Mouse (Mus musculus): ENCODE results near the gene Bank1. TPM values are rescaled to one million over a fixed set of nuclear protein-coding genes. Genes with fewer than 3 reads are reported as not detected.
A peak's percentile ranks its signal among the peaks of the same experiment; 100 is the strongest.

The Bank1 gene
- total and polyA plus RNA-seq, 3 experiments: not detected

GRCm38 (mm10) chr3:136086948-136087660 is 238.8 kb downstream of the Bank1 start:
- H3K4me3 ChIP-seq (ENCODE audit: control insufficient read depth in 1 of 2, insufficient read depth in 1 of 2, low read depth in 2 of 2, low read length in 2 of 2): peak overlapping the region; percentile 22 to 33
- no peaks in the 10 kb centered on the region for H3K9me3 ChIP-seq (replicated peaks; ENCODE audit: insufficient read depth, low read length)
- peak; percentile 53 for DNase-seq (ENCODE audit: low read depth, low spot score)

GRCm38 (mm10) chr3:136086431-136086830 is 239.4 kb downstream of the Bank1 start:
- peak overlapping the region; percentile 68 for H3K27ac ChIP-seq (ENCODE audit: control insufficient read depth, low read depth, low read length)
- peaks cover 0 to 16% of the 10 kb centered on the region in 2 experiments; a peak in 2 of 4 replicates for H3K36me3 ChIP-seq (ENCODE audit: control insufficient read depth in 1 of 2, insufficient read depth in 2 of 2, low read length in 2 of 2)
- H3K4me3 ChIP-seq (ENCODE audit: control insufficient read depth in 1 of 2, insufficient read depth in 1 of 2, low read depth in 2 of 2, low read length in 2 of 2): peak overlapping the region; percentile 22 to 33
- H3K79me2 ChIP-seq (ENCODE audit: control insufficient read depth, insufficient read depth, low read length, poor library complexity): no peaks in the 10 kb centered on the region
- no peaks in the 10 kb centered on the region for H3K9me3 ChIP-seq (replicated peaks; ENCODE audit: insufficient read depth, low read length)
- peak; percentile 80 for DNase-seq (ENCODE audit: low read depth, low spot score)
- H3K27me3 ChIP-seq (ENCODE audit: control insufficient read depth in 1 of 2, insufficient read depth in 2 of 2, low read length in 2 of 2): no peaks in the 10 kb centered on the region
- H3K9ac ChIP-seq (ENCODE audit: control insufficient read depth, low read depth, low read length, poor library complexity, severe bottlenecking): no peak overlapping the region
- peaks cover 0 to 10% of the 10 kb centered on the region in 2 experiments; a peak in 3 of 4 replicates for H3K4me1 ChIP-seq (ENCODE audit: control insufficient read depth in 1 of 2, insufficient read depth in 2 of 2, low read length in 2 of 2)
- TF ChIP-seq E2F4 (IDR thresholded peaks at IDR 0.05; ENCODE audit: borderline replicate concordance, low read depth, low read length) (no peak), BHLHE40 (IDR thresholded peaks at IDR 0.05; ENCODE audit: borderline replicate concordance, low read depth, low read length) (no peak), NRF1 (IDR thresholded peaks at IDR 0.05; ENCODE audit: insufficient read depth, low read depth, low read length, poor library complexity, severe bottlenecking) (no peak), MAZ (IDR thresholded peaks at IDR 0.05; ENCODE audit: low read depth, low read length) (no peak), UBTF (IDR thresholded peaks at IDR 0.05; ENCODE audit: borderline replicate concordance, insufficient read depth, low read depth, low read length) (no peak), ETS1 (IDR thresholded peaks at IDR 0.05; ENCODE audit: low read depth, low read length) (peak; percentile 39; the same call in 1 of the 2 replicates), ZNF384 (IDR thresholded peaks at IDR 0.05; ENCODE audit: low read depth, low read length) (peak; percentile 64; the same call in 1 of the 2 replicates), GATA1 (IDR thresholded peaks at IDR 0.05; ENCODE audit: low read depth, low read length) (no peak; the same call in 1 of the 2 replicates), MAFK (IDR thresholded peaks at IDR 0.05; ENCODE audit: borderline replicate concordance, low read depth, low read length) (no peak), KAT2A (conservative IDR thresholded peaks at IDR 0.05; ENCODE audit: low read depth, low read length) (no peak), USF1 (IDR thresholded peaks at IDR 0.05; ENCODE audit: low read depth, low read length) (0 out of 2 replicates have a peak, but pooled peaks have one; percentile 39), MXI1 (IDR thresholded peaks at IDR 0.05; ENCODE audit: low read depth, low read length) (no peak), EP300 (IDR thresholded peaks at IDR 0.05; ENCODE audit: low read depth in 1 of 2, low read length in 2 of 2) (peak; percentile 14 to 34; a peak in 1 of 4 replicates), ZKSCAN1 (IDR thresholded peaks at IDR 0.05; ENCODE audit: low read depth, low read length) (peak; percentile 82), MYC (IDR thresholded peaks at IDR 0.05; ENCODE audit: low read depth, low read length) (no peak), POLR2A (IDR thresholded peaks at IDR 0.05; ENCODE audit: control insufficient read depth in 1 of 2, insufficient read depth in 1 of 2, low read depth in 1 of 2, low read length in 2 of 2, poor library complexity in 1 of 2) (no peak), TAL1 (IDR thresholded peaks at IDR 0.05; ENCODE audit: low read length) (no peak), POLR2AphosphoS5 (IDR thresholded peaks at IDR 0.05; ENCODE audit: borderline replicate concordance, low read depth, low read length) (no peak), RCOR1 (IDR thresholded peaks at IDR 0.05; ENCODE audit: low read depth, low read length) (no peak), TBP (IDR thresholded peaks at IDR 0.05; ENCODE audit: low read depth, low read length) (peak; percentile 49; the same call in 1 of the 2 replicates), ZMIZ1 (IDR thresholded peaks at IDR 0.05; ENCODE audit: low read depth, low read length) (no peak), ELF1 (IDR thresholded peaks at IDR 0.05; ENCODE audit: low read depth, low read length) (no peak), NELFE (IDR thresholded peaks at IDR 0.05; ENCODE audit: low read depth, low read length) (no peak), SMC3 (IDR thresholded peaks at IDR 0.05; ENCODE audit: low read depth, low read length) (no peak), MYB (IDR thresholded peaks at IDR 0.05; ENCODE audit: low read depth, low read length) (no peak), ZC3H11A (IDR thresholded peaks at IDR 0.05; ENCODE audit: low read depth, low read length) (no peak), JUND (IDR thresholded peaks at IDR 0.05; ENCODE audit: low read depth, low read length) (no peak)

More at GRCm38 (mm10) chr3:136086948-136087660, 238.8 kb downstream of the Bank1 start:
- Histone ChIP-seq H3K4me1 (ENCODE audit: control insufficient read depth in 1 of 2, insufficient read depth in 2 of 2, low read length in 2 of 2) (peaks cover 0 to 10% of the 10 kb centered on the region in 2 experiments; a peak in 3 of 4 replicates), H3K27me3 (ENCODE audit: control insufficient read depth in 1 of 2, insufficient read depth in 2 of 2, low read length in 2 of 2) (no peaks in the 10 kb centered on the region), H3K9ac (ENCODE audit: control insufficient read depth, low read depth, low read length, poor library complexity, severe bottlenecking) (0 out of 2 replicates have a peak overlapping the region, but pooled peaks have one; percentile 2), H3K36me3 (ENCODE audit: control insufficient read depth in 1 of 2, insufficient read depth in 2 of 2, low read length in 2 of 2) (peaks cover 0 to 16% of the 10 kb centered on the region in 2 experiments; a peak in 2 of 4 replicates), H3K27ac (ENCODE audit: control insufficient read depth, low read depth, low read length) (peak overlapping the region; percentile 68), H3K79me2 (ENCODE audit: control insufficient read depth, insufficient read depth, low read length, poor library complexity) (no peaks in the 10 kb centered on the region)
- TF ChIP-seq TCF12 (IDR thresholded peaks at IDR 0.05; ENCODE audit: low read depth, low read length) (peak; percentile 47), UBTF (IDR thresholded peaks at IDR 0.05; ENCODE audit: borderline replicate concordance, insufficient read depth, low read depth, low read length) (no peak), ETS1 (IDR thresholded peaks at IDR 0.05; ENCODE audit: low read depth, low read length) (peak; percentile 42; the same call in 1 of the 2 replicates), EP300 (IDR thresholded peaks at IDR 0.05; ENCODE audit: low read depth in 1 of 2, low read length in 2 of 2) (peak; percentile 75; a peak in 3 of 4 replicates), BHLHE40 (IDR thresholded peaks at IDR 0.05; ENCODE audit: borderline replicate concordance, low read depth, low read length) (peak; percentile 12; the same call in 1 of the 2 replicates), POLR2AphosphoS2 (IDR thresholded peaks at IDR 0.05; ENCODE audit: low read length) (no peak), GATA1 (IDR thresholded peaks at IDR 0.05; ENCODE audit: low read depth, low read length) (peak; percentile 72; the same call in 1 of the 2 replicates), RCOR1 (IDR thresholded peaks at IDR 0.05; ENCODE audit: low read depth, low read length) (peak; percentile 65)
